Mouse (Mus musculus) stomach, embryonic 14.5 days (tissue): ENCODE data around the gene Ttc32. TPM values are rescaled to one million over a fixed set of nuclear protein-coding genes. Genes with fewer than 3 reads are reported as not detected.

ENCODE experiments used
- ATAC-seq: fragments of 200-750 bp; cut with Nextera tagmentation; 2 replicates; pipeline ENCODE4 v1.8.0; 2017; ENCODE audit warnings: low read depth, moderate TSS enrichment; ENCODE audit not compliant: insufficient number of reproducible peaks, insufficient read depth, low FRiP score
- H3K27ac ChIP-seq: fragments of 300-500 bp; sonication (generic); 2 replicates; pipeline ENCODE4 v1.5.1; 2014; ENCODE audit warnings: mild to moderate bottlenecking, low read length, moderate library complexity, mixed read lengths
- H3K27me3 ChIP-seq: fragments of 300-500 bp; sonication (generic); 2 replicates; pipeline ENCODE4 v1.6.1; 2014; ENCODE audit warnings: low read length, control low read depth, mixed read lengths; ENCODE audit not compliant: control insufficient read depth, insufficient read depth
- H3K36me3 ChIP-seq: fragments of 300-500 bp; sonication (generic); 2 replicates; pipeline ENCODE4 v1.6.1; 2014; ENCODE audit warnings: mild to moderate bottlenecking, control low read depth, low read length, moderate library complexity, mixed read lengths; ENCODE audit not compliant: control insufficient read depth, insufficient read depth
- H3K4me1 ChIP-seq: fragments of 300-500 bp; sonication (generic); 2 replicates; pipeline ENCODE4 v1.6.1; 2014; ENCODE audit warnings: low read length, control low read depth, mixed read lengths; ENCODE audit not compliant: control insufficient read depth, insufficient read depth
- H3K4me2 ChIP-seq: fragments of 300-500 bp; sonication (generic); replicated peaks from 2 replicates; pipeline ENCODE4 v1.6.1; 2014; ENCODE audit warnings: low read depth, low read length, control low read depth
- H3K4me3 ChIP-seq: fragments of 300-500 bp; sonication (generic); 2 replicates; pipeline ENCODE4 v1.5.1; 2014; ENCODE audit warnings: low read depth, low read length, control low read depth
- H3K9ac ChIP-seq: fragments of 300-500 bp; sonication (generic); replicated peaks from 2 replicates; pipeline ENCODE4 v1.6.1; 2014; ENCODE audit warnings: low read depth, mild to moderate bottlenecking, control low read depth, low read length, moderate library complexity, mixed read lengths
- H3K9me3 ChIP-seq: fragments of 300-500 bp; sonication (generic); 2 replicates; pipeline ENCODE4 v1.6.1; 2016; ENCODE audit warnings: low read depth, low read length, control low read depth; ENCODE audit not compliant: control insufficient read depth
- WGBS: fragments of 180-500 bp; shearing (Covaris S2); extraction: QIAGEN DNeasy Blood & Tissue Kit; methylation state at CpG from one replicate; pipeline ENCODE4 v1.1.7; 2014; 5-methylcytosine and 5-hydroxymethylcytosine counted together
- polyA plus RNA-seq: library from polyadenylated mRNA; unstranded; fragments of >200 nt; fragmentation: Nextera tagmentation; extraction: Ambion mirVana; gene quantifications from 2 replicates; pipeline ENCODE4 v1.2.1, GENCODE M21; 2014

Ttc32 gene
- polyA plus RNA-seq, 1 experiment from 2014 or later: 24.0 TPM

DNA sequence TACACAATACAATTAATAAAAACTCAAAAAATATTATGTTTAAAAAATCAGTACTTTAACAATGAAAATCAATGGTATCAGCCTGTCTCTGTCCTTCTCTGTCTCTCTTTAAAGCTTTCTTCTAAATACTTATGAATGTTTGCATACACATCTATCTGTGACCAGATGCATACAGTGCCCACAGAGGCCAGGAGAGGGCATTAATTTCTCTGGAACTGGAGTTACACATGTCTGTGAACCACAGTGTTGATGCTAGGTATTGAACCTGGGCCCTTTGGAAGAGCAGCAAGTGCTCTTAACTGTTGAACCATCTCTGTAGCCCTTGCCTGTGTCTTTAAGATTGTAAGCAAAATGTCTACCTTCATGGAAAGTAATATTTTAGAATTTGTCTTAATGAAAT is 3.3 kb downstream of the Ttc32 start:
- H3K4me3 ChIP-seq: no peak overlapping the region
- 0 out of 2 replicates have a peak, but pooled peaks cover 4% of the 10 kb centered on the region for H3K4me1 ChIP-seq
- no peaks in the 10 kb centered on the region for H3K27me3 ChIP-seq
- no peaks in the 10 kb centered on the region for H3K36me3 ChIP-seq
- H3K4me2 ChIP-seq: no peak overlapping the region
- ATAC-seq: no peak
- no peak overlapping the region for H3K9ac ChIP-seq
- H3K9me3 ChIP-seq: no peaks in the 10 kb centered on the region
- H3K27ac ChIP-seq: no peak overlapping the region

DNA sequence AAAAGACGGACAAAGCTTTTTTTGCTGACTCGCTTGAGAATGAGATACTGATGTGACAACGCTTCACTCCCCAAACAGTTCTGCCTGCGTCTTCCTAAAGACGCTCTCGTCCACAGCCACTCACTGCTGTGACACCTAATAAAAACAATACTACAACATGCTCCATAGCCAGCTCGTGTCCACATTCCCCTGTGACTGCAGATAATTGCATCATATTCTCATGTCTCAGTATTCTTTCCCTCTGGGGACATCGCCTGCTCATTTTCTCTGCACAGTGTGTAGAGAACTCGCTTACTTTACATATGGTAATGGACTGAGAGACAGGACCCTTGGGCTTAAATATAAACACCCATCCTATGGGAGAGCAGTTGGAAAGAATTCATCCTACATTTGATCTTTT is 6.6 kb downstream of the Ttc32 start:
- H3K4me2 ChIP-seq: no peak overlapping the region

DNA sequence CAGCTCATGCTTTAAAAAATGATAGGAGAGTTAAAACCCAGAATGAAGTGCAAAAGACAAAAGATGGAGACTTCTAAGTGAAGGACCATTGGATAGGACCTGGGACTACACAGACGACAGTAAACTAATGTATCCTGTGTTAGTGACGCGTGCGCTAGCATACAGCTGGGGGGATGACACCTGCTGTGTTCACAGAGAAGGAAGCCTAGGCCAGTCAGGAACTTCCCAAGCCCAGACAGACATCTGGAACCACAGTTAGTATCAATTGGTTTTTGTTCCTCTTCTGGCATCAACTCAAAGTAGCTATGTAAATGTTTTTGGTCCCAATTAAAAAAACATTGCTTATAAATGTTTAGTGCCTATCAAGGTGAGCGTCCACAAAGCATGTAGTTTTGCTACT is 10.4 kb downstream of the Ttc32 start:
- Histone ChIP-seq H3K9me3 (no peaks in the 10 kb centered on the region), H3K4me1 (no peaks in the 10 kb centered on the region), H3K27ac (no peak overlapping the region), H3K4me3 (no peak overlapping the region), H3K9ac (no peak overlapping the region), H3K4me2 (no peak overlapping the region), H3K36me3 (no peaks in the 10 kb centered on the region), H3K27me3 (no peaks in the 10 kb centered on the region)
- 87% methylated on average over 5 of the region's 5 CpGs for whole genome bisulfite sequencing
- no peak for ATAC-seq

More for the DNA sequence above, 6.6 kb downstream of the Ttc32 start:
- Histone ChIP-seq H3K9ac (no peak overlapping the region), H3K4me1 (no peaks in the 10 kb centered on the region), H3K4me3 (no peak overlapping the region), H3K27me3 (no peaks in the 10 kb centered on the region), H3K9me3 (no peaks in the 10 kb centered on the region), H3K36me3 (no peaks in the 10 kb centered on the region), H3K27ac (no peak overlapping the region)
- 82% methylated on average over 9 of the region's 9 CpGs for WGBS
- no peak for ATAC-seq

DNA sequence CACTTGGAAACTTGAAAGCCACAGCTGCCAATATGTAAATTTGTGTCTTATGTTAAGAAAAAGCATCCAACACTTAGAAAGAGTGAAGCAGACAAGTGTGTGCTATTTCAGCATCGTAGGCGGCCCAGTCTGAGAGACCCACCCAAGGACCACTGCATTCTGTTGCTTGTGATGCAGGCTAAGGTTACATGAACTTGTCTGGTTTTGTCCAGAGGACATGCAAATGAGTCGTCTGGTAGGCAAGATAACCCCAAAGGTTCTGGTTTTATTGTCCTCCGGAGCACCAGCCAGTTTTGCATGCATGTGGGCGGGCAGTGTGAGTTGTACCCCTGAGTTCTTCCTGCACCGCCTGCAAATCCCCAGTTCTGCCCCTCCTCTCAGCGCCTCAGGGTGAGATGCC is 10.9 kb downstream of the Ttc32 start:
- Histone ChIP-seq H3K4me2 (no peak overlapping the region), H3K27ac (no peak overlapping the region), H3K4me3 (no peak overlapping the region), H3K9me3 (no peaks in the 10 kb centered on the region), H3K4me1 (no peaks in the 10 kb centered on the region), H3K36me3 (no peaks in the 10 kb centered on the region), H3K27me3 (no peaks in the 10 kb centered on the region), H3K9ac (no peak overlapping the region)
- 82% methylated on average over 7 of the region's 7 CpGs for WGBS
- no peak for ATAC-seq

DNA sequence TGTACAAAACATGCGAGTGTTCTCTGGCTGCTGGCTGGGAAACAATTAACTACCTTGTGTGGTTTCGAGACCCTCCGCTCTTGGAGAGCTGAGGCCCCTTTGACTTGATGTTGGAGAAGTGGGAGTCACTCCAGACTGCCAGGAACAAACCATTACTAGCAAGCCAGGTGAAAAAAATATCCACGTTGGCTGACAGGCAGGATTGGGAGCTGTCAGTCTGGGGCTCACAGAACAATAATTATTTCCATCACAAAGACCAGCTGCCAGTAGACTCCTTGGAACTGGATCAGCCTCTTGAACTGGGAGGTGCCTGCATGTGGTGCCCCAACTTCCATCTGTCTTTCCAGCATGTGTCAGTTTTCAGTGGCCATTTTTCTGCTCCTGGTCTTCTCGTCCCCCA is 12.5 kb downstream of the Ttc32 start:
- H3K9ac ChIP-seq: no peak overlapping the region
- H3K4me1 ChIP-seq: no peaks in the 10 kb centered on the region
- H3K27me3 ChIP-seq: no peaks in the 10 kb centered on the region
- H3K27ac ChIP-seq: no peak overlapping the region
- H3K9me3 ChIP-seq: no peaks in the 10 kb centered on the region
- no peak overlapping the region for H3K4me3 ChIP-seq
- ATAC-seq: no peak
- no peak overlapping the region for H3K4me2 ChIP-seq
- 79% methylated on average over 5 of the region's 5 CpGs for WGBS
- no peaks in the 10 kb centered on the region for H3K36me3 ChIP-seq

DNA sequence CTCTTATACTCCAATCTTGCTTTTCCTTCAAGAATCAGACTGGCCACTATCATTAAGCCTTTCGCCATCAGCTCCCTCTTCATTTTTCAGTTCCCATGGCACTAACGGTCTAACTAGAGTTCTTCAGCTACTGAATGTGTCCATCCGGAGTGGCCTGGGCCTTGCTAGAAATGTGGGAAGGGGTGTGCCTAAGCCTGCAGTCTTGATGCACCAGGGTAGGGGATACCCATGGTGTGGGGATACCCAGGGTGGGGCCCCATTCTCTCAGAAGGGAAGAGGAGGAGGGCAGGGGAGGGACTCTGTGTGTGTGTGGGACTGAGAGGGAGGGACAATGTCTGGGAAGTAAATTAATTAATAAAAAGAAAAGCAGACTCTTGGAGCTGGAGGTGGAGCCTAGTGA is 13.0 kb downstream of the Ttc32 start:
- 88% methylated on average over 3 of the region's 3 CpGs for WGBS

DNA sequence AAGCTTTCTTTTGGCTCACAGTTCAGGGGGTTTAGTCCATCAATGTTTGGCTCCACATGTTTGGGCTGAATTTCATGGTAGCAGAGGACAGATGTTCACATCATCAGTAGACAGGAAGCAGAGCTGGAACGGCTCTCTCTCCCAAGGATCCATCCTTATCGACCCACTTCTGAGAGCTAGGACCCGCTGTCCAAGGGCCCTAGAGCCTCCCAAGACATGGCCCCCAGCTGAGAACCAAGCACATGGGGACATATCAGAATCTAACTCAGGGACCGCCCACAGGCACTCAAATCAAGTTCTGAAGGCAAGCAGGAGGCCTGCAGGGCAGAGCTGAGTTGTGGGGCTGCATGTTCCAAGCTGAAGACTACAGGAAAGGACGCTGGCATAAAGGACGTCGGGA is 14.9 kb downstream of the Ttc32 start:
- Histone ChIP-seq H3K4me1 (no peaks in the 10 kb centered on the region), H3K4me3 (no peak overlapping the region), H3K27me3 (no peaks in the 10 kb centered on the region), H3K9ac (no peak overlapping the region), H3K9me3 (no peaks in the 10 kb centered on the region), H3K27ac (no peak overlapping the region), H3K4me2 (no peak overlapping the region), H3K36me3 (no peaks in the 10 kb centered on the region)
- ATAC-seq: no peak
- WGBS: 98% methylated on average over 7 of the region's 7 CpGs

More for the DNA sequence above, 13.0 kb downstream of the Ttc32 start:
- Histone ChIP-seq H3K9ac (no peak overlapping the region), H3K27ac (no peak overlapping the region), H3K4me3 (no peak overlapping the region), H3K4me2 (no peak overlapping the region), H3K36me3 (no peaks in the 10 kb centered on the region), H3K9me3 (no peaks in the 10 kb centered on the region), H3K27me3 (no peaks in the 10 kb centered on the region), H3K4me1 (no peaks in the 10 kb centered on the region)
- ATAC-seq: no peak

DNA sequence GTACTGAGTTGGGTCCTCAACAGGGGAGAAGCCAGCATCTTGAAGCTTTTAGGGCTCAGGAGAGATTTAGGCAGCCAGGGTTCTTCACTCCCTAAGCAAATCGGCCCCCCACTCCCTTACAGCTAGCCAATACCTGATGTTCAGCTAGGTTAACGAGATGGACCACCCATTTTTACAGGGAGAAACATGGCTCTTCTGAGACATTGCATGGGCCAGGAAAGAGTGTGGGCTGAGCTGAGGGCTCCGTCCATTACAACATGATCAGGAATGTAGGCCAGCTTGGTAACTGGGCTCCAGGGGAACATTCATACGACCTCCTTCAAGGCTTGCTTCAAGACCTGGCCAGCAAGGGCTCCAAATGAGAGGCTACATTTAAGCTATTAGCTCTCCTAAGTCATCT is 16.9 kb downstream of the Ttc32 start:
- Histone ChIP-seq H3K27ac (no peak overlapping the region), H3K36me3 (no peaks in the 10 kb centered on the region), H3K9me3 (no peaks in the 10 kb centered on the region), H3K9ac (no peak overlapping the region), H3K27me3 (no peaks in the 10 kb centered on the region), H3K4me1 (peaks cover 4% of the 10 kb centered on the region; the same call in 1 of the 2 replicates), H3K4me3 (no peak overlapping the region), H3K4me2 (no peak overlapping the region)
- ATAC-seq: no peak
- WGBS: 74% methylated on average over 4 of the region's 4 CpGs

DNA sequence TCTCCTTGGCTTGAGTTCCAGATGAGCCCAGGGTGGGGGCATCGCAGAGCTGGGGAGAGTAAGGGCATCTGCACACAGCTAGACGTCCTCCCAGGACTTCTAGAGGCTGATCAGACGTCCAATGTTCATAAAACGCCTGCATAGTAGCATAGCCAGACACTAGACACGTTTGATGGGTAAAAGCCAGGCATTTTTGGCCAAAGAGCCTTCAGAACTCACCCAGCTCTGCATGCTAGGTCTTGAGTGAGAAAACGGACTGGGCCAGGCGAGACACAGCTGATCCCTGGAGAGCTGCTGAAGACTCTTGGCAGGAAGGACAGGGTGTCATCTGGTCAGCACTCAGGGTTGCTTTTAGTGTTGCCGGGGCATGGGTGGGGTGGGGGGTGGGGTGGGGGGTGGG is 18.3 kb downstream of the Ttc32 start:
- Histone ChIP-seq H3K27me3 (no peaks in the 10 kb centered on the region), H3K4me3 (no peak overlapping the region), H3K9ac (no peak overlapping the region), H3K27ac (no peak overlapping the region), H3K4me1 (peaks cover 6% of the 10 kb centered on the region), H3K36me3 (no peaks in the 10 kb centered on the region), H3K9me3 (no peaks in the 10 kb centered on the region), H3K4me2 (no peak overlapping the region)
- ATAC-seq: no peak
- WGBS: 79% methylated on average over 8 of the region's 8 CpGs
